Mouse (Mus musculus) inflammation-experienced regulatory T-cells, adult 6 months (primary cell): ENCODE results near the gene Syt1. TPM values are rescaled to one million over a fixed set of nuclear protein-coding genes. Genes with fewer than 3 reads are reported as not detected.

Experiments used
- ATAC-seq: one replicate; pipeline ENCODE4 v1.8.0; 2017
- polyA plus RNA-seq, 3 experiments: library from polyadenylated mRNA; unstranded; fragments of 100-300 nt; shearing (Covaris generic); gene quantifications; one replicate each; pipeline ENCODE4 v1.2.1; 2017

The Syt1 gene
- polyA plus RNA-seq, 3 experiments from 2014 or later, result not detected

GRCm38 (mm10) chr10:108884520-108884919 is 126.3 kb downstream of the Syt1 start:
- no peak for ATAC-seq

- ATAC-seq, result no peak
Observed at GRCm38 (mm10) chr10:108880372-108880771, 130.4 kb downstream of the Syt1 start.

- no peak for ATAC-seq
Observed at GRCm38 (mm10) chr10:108875730-108876129, 135.1 kb downstream of the Syt1 start.

- ATAC-seq, result no peak
Observed at GRCm38 (mm10) chr10:108874687-108875086, 136.1 kb downstream of the Syt1 start.

GRCm38 (mm10) chr10:108872359-108872758 is 138.4 kb downstream of the Syt1 start:
- ATAC-seq, result no peak

- no peak for ATAC-seq
Observed at GRCm38 (mm10) chr10:108870586-108870985, 140.2 kb downstream of the Syt1 start.

GRCm38 (mm10) chr10:108868136-108868535 is 142.6 kb downstream of the Syt1 start:
- no peak for ATAC-seq

GRCm38 (mm10) chr10:108867202-108867601 is 143.6 kb downstream of the Syt1 start:
- ATAC-seq, result no peak

GRCm38 (mm10) chr10:108865586-108865985 is 145.2 kb downstream of the Syt1 start:
- no peak for ATAC-seq

- ATAC-seq, result no peak
Observed at GRCm38 (mm10) chr10:108855986-108856385, 154.8 kb downstream of the Syt1 start.

GRCm38 (mm10) chr10:108852757-108853156 is 158.0 kb downstream of the Syt1 start:
- no peak for ATAC-seq

- no peak for ATAC-seq
Observed at GRCm38 (mm10) chr10:108837434-108837833, 173.3 kb downstream of the Syt1 start.

- ATAC-seq, result no peak
Observed at GRCm38 (mm10) chr10:108832248-108832647, 178.5 kb downstream of the Syt1 start.

- no peak for ATAC-seq
Observed at GRCm38 (mm10) chr10:108831801-108832200, 179.0 kb downstream of the Syt1 start.

GRCm38 (mm10) chr10:108822273-108822672 is 188.5 kb downstream of the Syt1 start:
- ATAC-seq, result no peak

GRCm38 (mm10) chr10:108815339-108815738 is 195.4 kb downstream of the Syt1 start:
- no peak for ATAC-seq

GRCm38 (mm10) chr10:108804380-108804779 is 206.4 kb downstream of the Syt1 start:
- ATAC-seq, result no peak

GRCm38 (mm10) chr10:108800776-108801175 is 210.0 kb downstream of the Syt1 start:
- ATAC-seq, result no peak

GRCm38 (mm10) chr10:108798826-108799225 is 212.0 kb downstream of the Syt1 start:
- ATAC-seq, result no peak

GRCm38 (mm10) chr10:108782817-108783216 is 228.0 kb downstream of the Syt1 start:
- ATAC-seq, result no peak

GRCm38 (mm10) chr10:108780614-108781013 is 230.2 kb downstream of the Syt1 start:
- no peak for ATAC-seq

- no peak for ATAC-seq
Observed at GRCm38 (mm10) chr10:108776735-108777134, 234.0 kb downstream of the Syt1 start.

- ATAC-seq, result no peak
Observed at GRCm38 (mm10) chr10:108771081-108771480, 239.7 kb downstream of the Syt1 start.

GRCm38 (mm10) chr10:108765564-108765963 is 245.2 kb downstream of the Syt1 start:
- no peak for ATAC-seq

- ATAC-seq, result no peak
Observed at GRCm38 (mm10) chr10:108763722-108764121, 247.1 kb downstream of the Syt1 start.

- no peak for ATAC-seq
Observed at GRCm38 (mm10) chr10:108753304-108753703, 257.5 kb downstream of the Syt1 start.
